Mouse (Mus musculus) common myeloid progenitor, adult 5-6 weeks (primary cell): ENCODE results near the gene Chrnb1. TPM values are rescaled to one million over a fixed set of nuclear protein-coding genes. Genes with fewer than 3 reads are reported as not detected.
A peak's percentile ranks its signal among the peaks of the same experiment; 100 is the strongest.

Experiments
- ATAC-seq: replicated peaks from 2 replicates; pipeline ENCODE4 v1.8.0; 2016; ENCODE audit warnings: low read depth, mild to moderate bottlenecking, moderate TSS enrichment, inconsistent platforms; ENCODE audit not compliant: poor library complexity, severe bottlenecking
- total RNA-seq: library from RNA; stranded (forward); fragments of 200-1000, 187-1606 nt; gene quantifications from 2 replicates; pipeline ENCODE4 v1.2.3, GENCODE M21; 2017

The Chrnb1 gene
- total RNA-seq, 1 experiment from 2014 or later: 0.27 TPM

DNA sequence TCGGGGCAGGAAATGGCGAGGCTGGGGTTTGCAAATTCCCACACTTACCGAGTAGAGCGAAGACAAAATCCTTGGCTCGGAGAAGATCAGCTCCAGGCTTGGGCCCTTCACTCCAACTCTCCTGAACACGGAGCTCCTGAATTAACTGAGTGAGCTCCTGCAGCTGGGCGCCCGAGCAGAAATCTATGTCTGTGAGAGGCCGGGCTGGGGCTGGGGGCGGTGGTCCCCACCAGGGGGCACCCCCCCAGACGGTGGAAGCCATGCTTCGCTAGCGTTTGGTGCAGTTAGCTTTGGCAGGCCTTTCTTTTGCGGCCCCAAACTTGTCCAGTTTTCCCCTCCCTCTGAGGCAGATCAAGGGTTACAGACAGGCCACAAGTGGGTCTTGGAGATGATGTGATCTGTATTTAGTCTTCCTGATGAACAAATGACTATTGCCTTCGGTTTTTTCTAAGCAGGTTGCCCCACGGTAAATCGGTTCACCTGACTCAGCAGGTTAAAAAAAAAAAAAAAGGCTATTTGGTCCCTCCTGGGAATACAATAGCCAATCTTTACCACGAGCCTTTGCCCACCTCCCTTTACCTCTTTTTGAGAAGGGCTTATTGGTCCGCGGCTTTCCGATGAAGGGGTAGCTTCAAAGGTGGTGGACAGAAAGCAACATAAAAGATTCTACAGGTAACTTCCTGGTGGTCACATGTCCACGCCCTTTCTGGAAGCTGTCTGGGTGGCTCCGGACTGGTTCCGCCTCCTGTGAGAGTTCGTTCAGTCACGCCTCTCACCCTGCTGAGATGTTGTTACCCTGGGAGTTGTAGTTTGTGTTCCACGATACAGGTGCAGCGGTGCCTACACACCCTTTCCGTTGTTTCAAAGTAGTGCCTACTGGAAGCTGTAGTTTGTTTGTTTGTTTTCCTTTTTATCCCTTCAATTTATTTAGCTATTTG lies 9.5 kb upstream of the Chrnb1 start, which contains the start of gene Tmem102:
TSS of gene Tmem102 (minus strand) at position 653 of the 938 bp plus-strand sequence.
- no peak for ATAC-seq

- ATAC-seq: no peak
These were observed 8.9 kb upstream of the Chrnb1 start for GRCm38 (mm10) chr11:69804652-69804940.

DNA sequence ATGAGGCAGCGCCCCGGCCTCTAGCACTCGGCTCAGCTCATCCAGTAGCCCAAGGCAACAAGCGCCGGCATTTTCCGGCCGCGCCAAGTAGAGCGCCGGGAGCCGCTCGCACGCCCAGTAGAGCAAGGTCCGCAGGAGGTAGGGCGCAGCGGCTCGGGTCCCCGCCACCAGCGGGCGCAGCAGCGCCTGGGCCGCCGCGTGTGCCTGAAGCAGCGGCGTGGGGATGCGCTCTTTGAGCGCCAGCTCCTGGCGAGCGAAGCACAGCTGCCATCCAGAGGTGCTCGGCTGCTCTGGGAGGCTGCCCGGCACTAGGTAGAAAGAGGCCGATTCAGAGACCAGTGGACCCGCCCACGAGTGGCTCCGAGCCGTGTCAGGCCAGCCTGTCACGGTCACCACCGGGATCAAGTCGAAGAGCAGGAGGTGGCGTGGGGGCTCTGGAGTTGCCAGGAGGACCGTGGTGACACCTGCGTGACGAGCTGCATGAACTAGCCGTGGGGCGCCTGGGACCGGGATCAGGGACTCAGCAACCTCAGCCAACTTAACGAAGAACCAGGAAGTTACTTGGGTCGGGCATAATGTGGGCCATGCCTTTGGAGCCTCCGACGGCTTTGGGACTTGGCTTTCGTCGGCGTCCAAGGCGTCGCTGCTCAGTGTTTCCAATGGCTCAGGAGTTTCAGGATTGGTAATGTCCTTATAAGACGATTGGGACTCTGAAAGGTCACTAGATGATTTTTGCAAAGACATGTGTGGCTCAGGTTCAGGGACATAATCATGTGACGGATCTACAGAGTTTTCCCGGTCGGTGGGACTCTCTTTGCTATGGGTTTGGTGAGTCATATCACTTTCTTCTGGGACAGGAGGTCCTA lies 8.3 kb upstream of the Chrnb1 start:
- ATAC-seq: peak; percentile 55

GRCm38 (mm10) chr11:69803328-69803727 lies 7.6 kb upstream of the Chrnb1 start:
- ATAC-seq: no peak; the same call in 1 of the 2 replicates

- ATAC-seq: peak; percentile 52
These were observed 6.9 kb upstream of the Chrnb1 start for GRCm38 (mm10) chr11:69802648-69803105.

- ATAC-seq: no peak
These were observed 5.7 kb upstream of the Chrnb1 start, which contains the start of gene Fgf11 for GRCm38 (mm10) chr11:69801379-69801977. Gene Fgf11, minus strand, starts transcription at chr11:69801857.

GRCm38 (mm10) chr11:69800392-69801197 lies 4.9 kb upstream of the Chrnb1 start:
- no peak for ATAC-seq

DNA sequence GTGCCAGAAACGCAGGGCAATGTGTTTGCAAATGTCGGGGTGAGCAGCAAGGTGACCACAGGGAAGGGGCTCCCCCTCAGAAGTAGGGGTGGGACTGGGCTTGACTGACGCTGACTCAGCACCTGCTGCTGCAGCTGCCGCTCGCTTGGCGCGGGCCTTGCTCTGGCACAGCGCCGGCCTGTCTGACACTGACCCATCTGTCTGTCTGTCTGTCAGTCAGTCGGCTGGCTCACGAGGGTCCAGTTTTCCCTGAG lies 4.3 kb upstream of the Chrnb1 start:
- no peak; the same call in 1 of the 2 replicates for ATAC-seq

DNA sequence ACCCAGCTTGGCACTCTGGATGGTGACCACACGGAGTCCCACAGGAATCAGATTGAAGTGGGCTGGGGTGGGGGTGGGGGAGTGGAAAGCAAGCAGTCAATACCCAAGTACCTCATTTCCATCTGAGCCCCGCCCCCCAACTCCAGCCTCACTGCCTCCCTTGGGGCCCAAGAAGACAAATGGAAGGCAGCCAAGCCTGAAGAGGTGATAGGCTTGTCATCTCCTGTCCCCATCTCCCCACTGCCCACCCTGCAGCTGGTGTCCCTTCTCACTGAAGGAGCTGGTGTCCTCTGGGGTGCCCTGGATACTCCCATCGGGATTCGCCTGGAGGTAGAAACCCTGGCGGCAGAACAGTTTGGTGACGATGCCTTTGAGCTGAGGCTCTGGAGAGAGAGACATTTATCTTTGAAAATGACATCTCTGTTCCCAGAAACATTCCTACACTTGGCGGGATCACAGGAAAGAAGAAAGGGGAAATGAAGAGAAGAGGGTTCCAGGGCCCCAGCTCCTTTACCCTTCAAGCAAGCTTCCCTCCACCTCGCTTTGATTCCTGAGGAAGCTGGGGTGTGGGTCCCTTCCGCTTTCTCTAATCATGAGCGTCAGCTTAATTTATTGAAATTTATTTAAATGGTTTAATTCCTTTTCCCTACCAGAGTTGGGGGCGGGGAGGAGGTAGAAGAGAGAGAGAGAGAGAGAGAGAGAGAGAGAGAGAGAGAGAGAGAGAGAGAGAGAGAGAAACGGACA lies 3.8 kb upstream of the Chrnb1 start:
- no peak for ATAC-seq

GRCm38 (mm10) chr11:69797924-69798323 lies 2.2 kb upstream of the Chrnb1 start:
- no peak for ATAC-seq

DNA sequence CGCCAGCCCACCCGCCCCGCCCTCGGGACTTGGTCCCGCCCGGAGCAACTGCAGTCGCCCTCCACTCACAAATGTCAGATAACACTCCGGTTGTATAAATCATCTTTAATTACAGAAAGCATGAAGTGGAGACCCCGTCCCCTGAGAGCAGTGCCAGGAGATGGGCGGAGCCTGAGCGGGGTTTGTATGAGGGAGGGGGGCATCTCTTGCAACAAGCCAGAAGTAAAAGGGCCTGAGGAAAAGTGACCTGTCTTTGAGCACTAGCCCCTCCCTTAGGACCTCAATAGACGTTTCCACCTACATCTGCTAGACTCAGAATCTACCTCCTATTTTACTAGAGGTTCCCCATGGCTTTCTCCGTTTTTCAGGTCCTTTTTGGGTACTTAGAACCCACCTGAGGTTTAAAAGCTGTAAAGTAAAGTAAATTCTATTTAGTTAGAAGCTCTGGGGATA lies 266 bp upstream of the Chrnb1 start:
- no peak for ATAC-seq

DNA sequence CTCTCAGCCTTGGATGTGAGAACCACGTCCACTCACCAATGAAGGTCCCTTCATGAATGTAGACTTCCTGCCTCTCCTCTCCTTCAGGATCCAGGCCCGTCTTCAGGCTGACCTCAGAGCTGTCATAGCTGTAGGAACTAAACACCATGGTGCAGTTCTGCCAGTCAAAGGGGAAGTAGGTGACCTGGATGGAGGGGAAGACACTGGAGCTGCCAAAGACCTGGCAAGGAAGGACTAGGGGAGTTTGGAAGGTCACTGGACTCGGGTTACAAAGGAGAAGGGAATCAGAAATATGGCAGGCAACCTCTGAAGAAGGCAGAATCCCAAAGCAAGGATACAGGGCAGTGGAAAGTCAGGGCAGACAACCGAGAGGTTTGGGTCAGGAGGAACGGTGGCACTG lies 2.3 kb downstream of the Chrnb1 start:
- ATAC-seq: no peak

GRCm38 (mm10) chr11:69791420-69791819 lies 4.3 kb downstream of the Chrnb1 start:
- no peak for ATAC-seq

DNA sequence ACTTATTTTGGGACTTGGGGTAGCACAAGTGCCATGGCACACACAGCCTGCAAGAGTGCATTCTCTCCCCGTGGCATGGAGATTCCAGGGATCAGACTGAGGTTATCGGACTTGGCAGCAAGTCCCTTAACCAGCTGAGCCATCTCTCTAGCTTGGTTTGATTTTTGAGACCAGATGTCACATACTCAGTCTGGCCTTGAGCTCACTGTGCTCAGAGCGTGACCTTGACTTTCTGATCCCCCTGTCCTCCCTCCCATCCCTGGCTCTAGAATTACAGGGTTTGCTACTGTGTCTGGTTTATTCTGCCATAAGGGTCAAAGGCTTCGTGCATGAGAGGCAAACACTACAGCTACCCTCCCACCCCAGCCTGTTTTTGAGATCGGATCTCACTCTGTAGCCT lies 6.3 kb downstream of the Chrnb1 start:
- ATAC-seq: no peak

- ATAC-seq: no peak
These were observed 8.4 kb downstream of the Chrnb1 start for GRCm38 (mm10) chr11:69787306-69787705.

DNA sequence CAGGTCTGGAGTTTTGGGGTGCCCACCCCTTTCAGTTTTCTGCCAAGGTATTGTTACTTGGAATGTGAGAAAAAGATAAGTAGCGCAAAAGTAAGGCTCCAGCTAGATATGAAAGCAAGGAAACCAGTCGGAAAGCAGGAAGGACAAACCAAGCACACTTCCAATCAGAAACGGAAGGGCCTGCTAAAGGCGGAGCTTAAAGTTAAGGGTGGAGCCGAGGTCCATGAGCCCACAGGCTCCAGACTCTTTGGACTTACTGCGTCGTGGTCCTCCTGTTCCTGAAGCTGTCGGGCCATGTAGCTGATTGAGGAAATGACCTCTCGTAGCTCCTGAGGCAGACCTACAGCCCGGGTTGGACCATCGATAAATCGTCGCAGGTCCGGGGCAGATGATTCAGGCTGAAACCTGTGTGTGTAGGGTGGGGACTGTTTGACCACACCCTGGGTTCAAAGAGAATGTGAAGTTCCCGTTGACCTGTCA lies 10.9 kb downstream of the Chrnb1 start:
- ATAC-seq: peak; percentile 80

GRCm38 (mm10) chr11:69781828-69782227 lies 13.9 kb downstream of the Chrnb1 start:
- no peak for ATAC-seq

- ATAC-seq: no peak
These were observed 16.8 kb downstream of the Chrnb1 start for GRCm38 (mm10) chr11:69778985-69779384.
